Mouse (Mus musculus): ENCODE data around the gene Lyl1. TPM values are rescaled to one million over a fixed set of nuclear protein-coding genes. Genes with fewer than 3 reads are reported as not detected.

Lyl1 gene
- 226 and 309 TPM in 2 replicates for polyA plus RNA-seq (2012)

DNA sequence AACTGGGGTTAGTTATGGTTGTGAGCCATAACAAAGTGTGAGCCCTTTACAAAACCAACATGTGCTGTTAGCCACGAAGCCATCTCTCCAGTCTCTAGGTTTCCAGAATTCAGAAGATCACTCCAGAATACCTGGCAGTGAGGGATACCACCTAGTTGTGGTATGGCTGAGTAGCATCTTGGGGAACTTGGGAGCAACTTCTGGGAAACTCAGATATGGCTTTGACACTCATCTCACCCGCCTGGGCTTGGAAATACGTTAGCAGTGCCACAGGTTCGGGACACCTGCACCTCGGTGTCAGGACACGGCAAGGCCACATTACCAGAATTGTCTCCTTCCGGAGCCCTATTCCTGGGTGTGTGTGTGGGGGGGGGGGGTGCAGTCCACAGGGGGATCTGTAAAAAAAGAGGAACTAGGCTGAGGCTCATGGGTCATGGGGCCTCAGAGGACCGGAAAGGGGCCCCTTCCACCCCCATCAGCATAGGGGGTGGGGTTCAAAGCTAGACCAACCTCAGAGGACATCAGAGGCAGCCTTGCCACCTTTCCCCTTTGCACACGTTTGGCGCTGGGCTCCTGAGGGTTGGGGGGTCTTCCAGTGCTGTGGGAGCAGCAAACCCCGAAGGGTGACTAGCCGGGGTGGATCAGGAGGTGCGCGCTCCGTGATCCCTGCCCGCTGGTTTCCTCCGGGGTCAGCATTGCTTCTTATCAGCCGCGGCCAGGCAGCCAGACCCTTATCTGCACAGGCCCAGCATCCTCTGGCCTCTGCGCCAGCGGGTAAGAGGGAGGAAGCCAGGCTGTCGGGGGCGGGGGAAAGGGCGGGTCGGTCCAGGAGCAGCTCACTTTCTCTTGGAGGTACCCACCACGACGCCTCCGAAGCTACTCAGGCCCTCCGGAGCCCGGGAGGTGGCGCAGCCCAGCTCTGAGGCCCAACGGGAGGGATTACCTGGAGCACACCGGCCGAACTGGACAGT lies at the start of gene Lyl1:
Gene Lyl1, plus strand, starts transcription at position 517 of the 971 bp plus-strand sequence.

DNA sequence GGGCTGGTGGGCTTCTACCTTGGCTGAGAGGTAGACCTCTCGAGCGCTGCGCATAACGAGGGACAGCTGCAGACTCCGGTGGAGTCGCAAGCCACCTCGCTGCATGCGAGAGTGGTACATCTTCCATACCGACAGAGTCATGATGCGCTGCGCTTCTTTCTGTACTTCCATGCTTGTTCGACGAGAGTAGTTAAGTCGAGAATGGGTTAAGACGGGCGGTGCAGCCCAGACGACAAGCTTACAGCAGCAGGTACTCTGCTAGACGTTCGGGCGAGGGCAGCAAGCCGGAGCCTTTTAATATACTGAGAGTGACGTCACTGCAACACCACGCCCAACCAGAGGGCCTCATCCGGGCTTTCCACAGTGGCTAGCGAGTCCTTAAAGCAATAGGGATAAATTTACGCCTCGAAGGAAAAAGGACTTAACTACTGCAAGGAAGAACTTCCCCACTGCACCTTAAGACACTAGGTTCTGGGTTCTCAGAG lies 38.6 kb upstream of the Lyl1 start, which contains the start of gene Ier2:
Gene Ier2, minus strand, starts transcription at position 272 of the 485 bp plus-strand sequence.

DNA sequence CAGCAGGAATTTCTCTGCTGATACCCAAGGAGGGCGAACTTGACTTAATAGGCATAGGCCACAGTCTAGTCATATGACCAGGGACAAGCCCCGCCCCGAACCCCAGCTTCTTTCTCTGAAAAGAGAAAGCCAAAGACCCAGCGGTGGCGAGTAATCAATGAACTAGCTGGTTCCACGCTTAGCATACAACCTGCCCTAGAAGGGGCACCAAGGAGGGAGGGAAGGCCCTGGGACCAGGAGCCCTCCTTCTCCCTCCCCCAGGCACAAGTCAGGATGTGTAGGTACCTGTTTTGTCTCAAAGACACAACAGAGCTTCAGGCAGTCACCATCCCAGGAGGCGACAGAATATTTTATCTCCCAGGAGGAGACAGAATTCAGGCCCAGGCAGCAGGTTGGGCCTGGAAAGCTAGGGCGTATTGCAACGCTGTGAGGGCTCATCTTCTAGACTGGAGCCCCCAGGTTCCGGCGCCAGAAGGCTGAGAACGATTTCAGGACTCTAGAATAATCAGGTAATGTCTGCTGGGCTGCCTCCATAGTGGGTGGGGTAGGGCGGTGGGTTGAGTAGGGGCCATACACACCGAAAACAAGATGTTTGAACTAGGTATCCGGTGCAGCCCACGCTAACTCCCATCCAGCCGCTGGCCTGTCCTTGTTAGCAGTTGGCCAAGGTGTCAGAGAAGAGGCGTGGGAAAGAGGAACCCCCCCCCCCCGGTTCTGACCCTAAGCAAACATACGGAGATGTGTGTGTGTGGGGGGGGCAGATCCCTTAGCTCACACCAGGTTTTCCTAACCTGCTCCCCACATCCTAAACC lies 14.9 kb upstream of the Lyl1 start, which contains the start of gene Trmt1:
Gene Trmt1, plus strand, starts transcription at position 117 of the 812 bp plus-strand sequence.

DNA sequence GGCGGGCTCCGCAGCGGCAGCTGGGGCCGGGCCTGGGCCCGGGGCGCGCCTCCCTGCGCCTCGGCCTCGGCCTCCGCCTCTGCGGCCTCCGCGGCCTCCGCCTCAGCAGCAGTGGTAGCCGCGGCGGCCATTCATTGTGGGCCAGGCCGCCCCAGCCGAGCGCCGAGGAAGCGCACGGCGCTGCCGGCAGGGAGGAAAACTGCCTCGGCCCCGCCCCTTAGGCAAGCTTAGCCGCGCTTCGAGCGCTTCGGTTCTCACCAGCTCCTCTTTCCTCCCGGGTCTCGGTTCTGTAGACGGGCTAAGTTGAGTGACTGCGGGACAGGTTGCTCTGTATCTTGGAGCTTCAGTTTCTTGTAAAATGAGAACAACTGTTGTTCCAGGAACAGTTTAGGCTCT lies 13.6 kb upstream of the Lyl1 start, which contains the start of gene Nacc1:
Gene Nacc1, minus strand, starts transcription at position 158 of the 396 bp plus-strand sequence.

DNA sequence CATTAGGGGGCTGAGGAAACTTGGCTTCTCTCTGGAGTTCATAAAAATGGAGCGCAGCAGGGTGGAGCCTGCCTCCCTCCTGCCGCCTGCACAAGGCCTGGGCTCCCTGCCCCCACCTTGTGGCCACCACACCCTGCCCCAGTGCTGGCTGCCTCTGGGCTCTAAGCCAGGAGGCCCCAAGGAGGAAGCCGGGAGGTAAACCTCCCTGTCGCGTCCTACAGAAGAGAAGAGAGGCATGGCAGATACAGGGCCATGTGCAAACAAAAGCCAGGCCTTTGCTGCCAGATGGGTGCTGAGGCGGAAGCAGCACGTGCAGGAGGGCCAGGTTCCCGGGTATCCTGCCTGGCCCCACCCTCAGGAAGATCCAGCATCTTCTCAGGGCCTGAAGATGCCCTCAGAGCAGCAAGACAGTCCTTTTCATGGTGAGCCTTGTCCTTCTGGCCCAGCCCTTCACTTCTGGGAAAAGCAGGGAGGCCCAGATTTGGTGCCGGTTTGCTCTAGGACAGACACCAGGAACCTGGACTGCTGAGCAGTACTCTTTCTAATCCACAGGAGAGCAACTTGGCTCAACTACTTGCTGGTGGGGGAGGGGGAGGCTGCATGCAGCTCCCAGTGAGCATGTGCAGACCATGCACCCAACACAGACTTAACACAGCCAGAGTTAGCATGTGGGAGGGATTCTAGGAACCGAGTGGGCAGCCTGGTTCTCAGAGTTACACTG lies 21.8 kb downstream of the Lyl1 start, which contains the start of gene G430095P16Rik:
Gene G430095P16Rik, plus strand, starts transcription at position 158 of the 721 bp plus-strand sequence.

Other genes with a start within 250 kb of the Lyl1 start
- gene Ier2, start 38.6 kb upstream of the Lyl1 start, polyA plus RNA-seq (2012) = 859 and 1,037 TPM in 2 replicates
- 300 and 362 TPM in 2 replicates for gene Trmt1, start 15.2 kb upstream of the Lyl1 start, polyA plus RNA-seq (2012)
- gene Nacc1, start 13.6 kb upstream of the Lyl1 start, polyA plus RNA-seq (2012) = 167 and 170 TPM in 2 replicates
- gene G430095P16Rik, start 21.6 kb downstream of the Lyl1 start, polyA plus RNA-seq (2012) = 20.6 and 27.4 TPM in 2 replicates
- gene Nfix, start 98.9 kb downstream of the Lyl1 start, polyA plus RNA-seq (2012) = 112 and 143 TPM in 2 replicates
- 2.3 and 2.4 TPM in 2 replicates for gene Dand5, start 121.4 kb downstream of the Lyl1 start, polyA plus RNA-seq (2012)
- gene Gadd45gip1, start 130.1 kb downstream of the Lyl1 start, polyA plus RNA-seq (2012) = 136 and 145 TPM in 2 replicates
- 315 and 332 TPM in 2 replicates for gene Rad23a, start 139.2 kb downstream of the Lyl1 start, polyA plus RNA-seq (2012)
- gene Calr, start 145.5 kb downstream of the Lyl1 start, polyA plus RNA-seq (2012) = 878 and 1,229 TPM in 2 replicates
- gene Farsa, start 155.5 kb downstream of the Lyl1 start, polyA plus RNA-seq (2012) = 121 and 135 TPM in 2 replicates
- gene Syce2, start 170.7 kb downstream of the Lyl1 start, polyA plus RNA-seq (2012) = 155 and 182 TPM in 2 replicates
- gene Gcdh, start 192.5 kb downstream of the Lyl1 start, polyA plus RNA-seq (2012) = 52.8 and 57.4 TPM in 2 replicates
- 122 and 124 TPM in 2 replicates for gene Klf1, start 200.5 kb downstream of the Lyl1 start, polyA plus RNA-seq (2012)
- 34.2 and 54.0 TPM in 2 replicates for gene Dnase2a, start 207.1 kb downstream of the Lyl1 start, polyA plus RNA-seq (2012)
- 0.03 and 0.19 TPM in 2 replicates for gene Mast1, start 235.9 kb downstream of the Lyl1 start, polyA plus RNA-seq (2012)
- not detected in 2 replicates for gene Rtbdn, start 245.5 kb downstream of the Lyl1 start, polyA plus RNA-seq (2012)